Mouse (Mus musculus): ENCODE data around the gene Ubr4. TPM values are rescaled to one million over a fixed set of nuclear protein-coding genes. Genes with fewer than 3 reads are reported as not detected.

Ubr4 gene
- polyA plus RNA-seq, 2 experiments = 86.6 to 159 TPM

- Histone ChIP-seq H3K4me2 (replicated peaks; ENCODE audit: low read depth, low read length, severe bottlenecking) (peak overlapping the region; percentile 83), H3K4me1 (ENCODE audit: control insufficient read depth, insufficient read depth, low read length) (peaks cover 15% of the 10 kb centered on the region), H3K27ac (replicated peaks; ENCODE audit: low read depth, low read length) (peak overlapping the region; percentile 68), H3K27me3 (ENCODE audit: control insufficient read depth, insufficient read depth, low read length) (no peaks in the 10 kb centered on the region), H3K9me3 (ENCODE audit: control insufficient read depth, low read length) (no peaks in the 10 kb centered on the region), H3K4me3 (replicated peaks; ENCODE audit: low read length) (peak overlapping the region; percentile 99), H3K9ac (ENCODE audit: low read depth, low read length, severe bottlenecking) (peak overlapping the region; percentile 87), H3K36me3 (ENCODE audit: control insufficient read depth, insufficient read depth, low read length) (peaks cover 28% of the 10 kb centered on the region)
- ATAC-seq (ENCODE audit: low FRiP score, low read depth) (peak; percentile 66), DNase-seq (ENCODE audit: low spot score) (peak; percentile 26)
- WGBS = 2% methylated on average over 51 of the region's 53 CpGs
- TF ChIP-seq POLR2A (IDR thresholded peaks at IDR 0.05; ENCODE audit: borderline replicate concordance, extremely low read depth, insufficient read depth, insufficient read length) = no peak
These were observed 41.3 kb upstream of the Ubr4 start for GRCm38 (mm10) chr4:139310899-139311701.

GRCm38 (mm10) chr4:139311707-139312106 is 40.7 kb upstream of the Ubr4 start:
- H3K4me1 ChIP-seq (ENCODE audit: control insufficient read depth, insufficient read depth, low read length) = peaks cover 15% of the 10 kb centered on the region
- no peaks in the 10 kb centered on the region for H3K27me3 ChIP-seq (ENCODE audit: control insufficient read depth, insufficient read depth, low read length)
- H3K4me2 ChIP-seq (replicated peaks; ENCODE audit: low read depth, low read length, severe bottlenecking) = peak overlapping the region; percentile 83
- H3K27ac ChIP-seq (replicated peaks; ENCODE audit: low read depth, low read length) = no peak overlapping the region
- H3K36me3 ChIP-seq (ENCODE audit: control insufficient read depth, insufficient read depth, low read length) = peaks cover 26% of the 10 kb centered on the region
- 15% methylated on average over 14 of the region's 14 CpGs for WGBS
- H3K4me3 ChIP-seq (replicated peaks; ENCODE audit: low read length) = peak overlapping the region; percentile 99
- TF ChIP-seq POLR2A (IDR thresholded peaks at IDR 0.05; ENCODE audit: borderline replicate concordance, extremely low read depth, insufficient read depth, insufficient read length) = no peak
- no peaks in the 10 kb centered on the region for H3K9me3 ChIP-seq (ENCODE audit: control insufficient read depth, low read length)
- DNase-seq (ENCODE audit: low spot score) (no peak), ATAC-seq (ENCODE audit: low FRiP score, low read depth) (no peak)
- H3K9ac ChIP-seq (ENCODE audit: low read depth, low read length, severe bottlenecking) = peak overlapping the region; percentile 87

GRCm38 (mm10) chr4:139312632-139313031 is 39.8 kb upstream of the Ubr4 start:
- no peaks in the 10 kb centered on the region for H3K9me3 ChIP-seq (ENCODE audit: control insufficient read depth, low read length)
- 53% methylated on average over 4 of the region's 4 CpGs for WGBS
- H3K27me3 ChIP-seq (ENCODE audit: control insufficient read depth, insufficient read depth, low read length) = no peaks in the 10 kb centered on the region
- peaks cover 33% of the 10 kb centered on the region for H3K36me3 ChIP-seq (ENCODE audit: control insufficient read depth, insufficient read depth, low read length)
- no peak overlapping the region for H3K9ac ChIP-seq (ENCODE audit: low read depth, low read length, severe bottlenecking)
- H3K27ac ChIP-seq (replicated peaks; ENCODE audit: low read depth, low read length) = no peak overlapping the region
- H3K4me2 ChIP-seq (replicated peaks; ENCODE audit: low read depth, low read length, severe bottlenecking) = no peak overlapping the region
- H3K4me1 ChIP-seq (ENCODE audit: control insufficient read depth, insufficient read depth, low read length) = peaks cover 15% of the 10 kb centered on the region
- no peak for TF ChIP-seq POLR2A (IDR thresholded peaks at IDR 0.05; ENCODE audit: borderline replicate concordance, extremely low read depth, insufficient read depth, insufficient read length)
- H3K4me3 ChIP-seq (replicated peaks; ENCODE audit: low read length) = no peak overlapping the region
- ATAC-seq (ENCODE audit: low FRiP score, low read depth) (no peak), DNase-seq (ENCODE audit: low spot score) (peak; percentile 32)

- no peaks in the 10 kb centered on the region for H3K27me3 ChIP-seq (ENCODE audit: control insufficient read depth, insufficient read depth, low read length)
- DNase-seq (ENCODE audit: low spot score) = no peak
- peaks cover 51% of the 10 kb centered on the region for H3K36me3 ChIP-seq (ENCODE audit: control insufficient read depth, insufficient read depth, low read length)
- H3K4me1 ChIP-seq (ENCODE audit: control insufficient read depth, insufficient read depth, low read length) = no peaks in the 10 kb centered on the region
- H3K9ac ChIP-seq (ENCODE audit: low read depth, low read length, severe bottlenecking) = no peak overlapping the region
- ATAC-seq (ENCODE audit: low FRiP score, low read depth) = no peak
- H3K4me3 ChIP-seq (replicated peaks; ENCODE audit: low read length) = no peak overlapping the region
- 90% methylated on average over 11 of the region's 11 CpGs for WGBS
- H3K4me2 ChIP-seq (replicated peaks; ENCODE audit: low read depth, low read length, severe bottlenecking) = no peak overlapping the region
- H3K27ac ChIP-seq (replicated peaks; ENCODE audit: low read depth, low read length) = no peak overlapping the region
- no peak for TF ChIP-seq POLR2A (IDR thresholded peaks at IDR 0.05; ENCODE audit: borderline replicate concordance, extremely low read depth, insufficient read depth, insufficient read length)
- no peaks in the 10 kb centered on the region for H3K9me3 ChIP-seq (ENCODE audit: control insufficient read depth, low read length)
These were observed 34.0 kb upstream of the Ubr4 start for GRCm38 (mm10) chr4:139318449-139318848.

GRCm38 (mm10) chr4:139319740-139320139 is 32.7 kb upstream of the Ubr4 start:
- WGBS = 95% methylated on average over 4 of the region's 4 CpGs
- Histone ChIP-seq H3K9ac (ENCODE audit: low read depth, low read length, severe bottlenecking) (no peak overlapping the region), H3K9me3 (ENCODE audit: control insufficient read depth, low read length) (no peaks in the 10 kb centered on the region), H3K4me3 (replicated peaks; ENCODE audit: low read length) (no peak overlapping the region), H3K27ac (replicated peaks; ENCODE audit: low read depth, low read length) (no peak overlapping the region), H3K27me3 (ENCODE audit: control insufficient read depth, insufficient read depth, low read length) (no peaks in the 10 kb centered on the region), H3K4me2 (replicated peaks; ENCODE audit: low read depth, low read length, severe bottlenecking) (no peak overlapping the region), H3K4me1 (ENCODE audit: control insufficient read depth, insufficient read depth, low read length) (no peaks in the 10 kb centered on the region), H3K36me3 (ENCODE audit: control insufficient read depth, insufficient read depth, low read length) (peaks cover 43% of the 10 kb centered on the region)
- ATAC-seq (ENCODE audit: low FRiP score, low read depth) = no peak
- TF ChIP-seq POLR2A (IDR thresholded peaks at IDR 0.05; ENCODE audit: borderline replicate concordance, extremely low read depth, insufficient read depth, insufficient read length) = no peak
- no peak for DNase-seq (ENCODE audit: low spot score)

Data from limb, embryonic 14.5 days (tissue).